Mouse (Mus musculus) layer of hippocampus, adult 2 months (tissue): Measurements from ENCODE around the gene Cdk5rap2. TPM values are rescaled to one million over a fixed set of nuclear protein-coding genes. Genes with fewer than 3 reads are reported as not detected.

Experiments used
- DNase-seq, 2 experiments: peaks; one replicate each; pipeline ENCODE4 v3.0.0; 2022; ENCODE audit warnings: low spot score in 2 of 2
- H3K27ac ChIP-seq: fragments of 200-600 bp; 2 replicates; pipeline ENCODE4 v1.8.1; 2022
- H3K4me3 ChIP-seq: fragments of 200-600 bp; 2 replicates; pipeline ENCODE4 v1.8.1; 2022; ENCODE audit warnings: mild to moderate bottlenecking
- CTCF ChIP-seq: fragments of 200-600 bp; conservative IDR thresholded peaks from 2 replicates; pipeline ENCODE4 v1.8.1; 2022; ENCODE audit warnings: antibody characterized with exemption, mild to moderate bottlenecking, moderate library complexity
- total RNA-seq, 2 experiments: library from RNA; stranded (reverse); gene quantifications; 2 replicates each; pipeline ENCODE4 v1.2.3; 2021

Gene Cdk5rap2
- total RNA-seq, 2 experiments from 2014 or later: 11.8 to 13.9 TPM

GRCm38 (mm10) chr4:70232383-70232782 lies 177.9 kb downstream of the Cdk5rap2 start:
- H3K4me3 ChIP-seq: no peak overlapping the region
- no peak for TF ChIP-seq CTCF
- DNase-seq: no peak
- H3K27ac ChIP-seq: no peak overlapping the region

GRCm38 (mm10) chr4:70229874-70230273 lies 180.4 kb downstream of the Cdk5rap2 start:
- Histone ChIP-seq H3K4me3 (no peak overlapping the region), H3K27ac (0 out of 2 replicates have a peak overlapping the region, but pooled peaks have one; percentile 14)
- DNase-seq: peak in 1 of 2 experiments; percentile 32
- TF ChIP-seq CTCF: no peak

- TF ChIP-seq CTCF: no peak
- no peak for DNase-seq
- Histone ChIP-seq H3K4me3 (no peak overlapping the region), H3K27ac (no peak overlapping the region)
Observed at GRCm38 (mm10) chr4:70228350-70228749, 181.9 kb downstream of the Cdk5rap2 start.

GRCm38 (mm10) chr4:70227667-70228066 lies 182.6 kb downstream of the Cdk5rap2 start:
- no peak for DNase-seq
- Histone ChIP-seq H3K4me3 (no peak overlapping the region), H3K27ac (no peak overlapping the region)
- no peak for TF ChIP-seq CTCF

GRCm38 (mm10) chr4:70224503-70224902 lies 185.7 kb downstream of the Cdk5rap2 start:
- Histone ChIP-seq H3K4me3 (no peak overlapping the region), H3K27ac (no peak overlapping the region)
- TF ChIP-seq CTCF: no peak
- no peak for DNase-seq

- Histone ChIP-seq H3K27ac (no peak overlapping the region), H3K4me3 (no peak overlapping the region)
- no peak for DNase-seq
- TF ChIP-seq CTCF: no peak
Observed at GRCm38 (mm10) chr4:70221878-70222277, 188.4 kb downstream of the Cdk5rap2 start.

GRCm38 (mm10) chr4:70221370-70221769 lies 188.9 kb downstream of the Cdk5rap2 start:
- Histone ChIP-seq H3K27ac (peak overlapping the region; percentile 59), H3K4me3 (no peak overlapping the region)
- DNase-seq: no peak
- TF ChIP-seq CTCF: no peak

- Histone ChIP-seq H3K4me3 (no peak overlapping the region), H3K27ac (peak overlapping the region; percentile 80)
- no peak for TF ChIP-seq CTCF
- peak; percentile 29 to 42 for DNase-seq
Observed at GRCm38 (mm10) chr4:70220277-70221180, 189.7 kb downstream of the Cdk5rap2 start.

GRCm38 (mm10) chr4:70219776-70220175 lies 190.5 kb downstream of the Cdk5rap2 start:
- DNase-seq: peak in 1 of 2 experiments; percentile 37
- peak overlapping the region; percentile 80 for H3K27ac ChIP-seq
- no peak for TF ChIP-seq CTCF

GRCm38 (mm10) chr4:70185971-70186370 lies 224.3 kb downstream of the Cdk5rap2 start:
- TF ChIP-seq CTCF: no peak
- Histone ChIP-seq H3K27ac (no peak overlapping the region), H3K4me3 (no peak overlapping the region)
- peak; percentile 14 to 19 for DNase-seq

More at GRCm38 (mm10) chr4:70219776-70220175, 190.5 kb downstream of the Cdk5rap2 start:
- no peak overlapping the region for H3K4me3 ChIP-seq

Other genes with a start within 250 kb of the Cdk5rap2 start
- gene Megf9, start 124.6 kb upstream of the Cdk5rap2 start, total RNA-seq: 100 to 1,000 TPM; 126 to 132 TPM